Mouse (Mus musculus) heart, postnatal 0 days (tissue): ENCODE measurements at regions not wholly inside any gene's neighbourhood (a gene's known extent, or its start where the extent isn't known, plus 50 kb on each side); places are given as distances from the start of the nearest gene placed in this dataset.

ENCODE experiments used
- ATAC-seq: fragments of 200-750 bp; cut with Nextera tagmentation; 2 replicates; pipeline ENCODE4 v1.8.0; 2017; ENCODE audit warnings: low read depth, moderate number of reproducible peaks, moderate library complexity; ENCODE audit not compliant: insufficient read depth
- DNase-seq: peaks from one replicate; pipeline ENCODE4 v3.0.0-alpha.2; 2016; ENCODE audit warnings: low spot score
- H3K27ac ChIP-seq: fragments of 300-500 bp; sonication (generic); 2 replicates; pipeline ENCODE4 v1.5.1; 2014; ENCODE audit warnings: low read depth, mild to moderate bottlenecking
- H3K27me3 ChIP-seq: fragments of 300-500 bp; sonication (generic); 2 replicates; pipeline ENCODE4 v1.6.1; 2014; ENCODE audit warnings: low read length, mixed read lengths; ENCODE audit not compliant: control insufficient read depth, insufficient read depth
- H3K36me3 ChIP-seq: fragments of 300-500 bp; sonication (generic); replicated peaks from 2 replicates; pipeline ENCODE4 v1.6.1; 2014; ENCODE audit warnings: low read length, mixed read lengths; ENCODE audit not compliant: control insufficient read depth, insufficient read depth
- H3K4me1 ChIP-seq: fragments of 300-500 bp; sonication (generic); 2 replicates; pipeline ENCODE4 v1.6.1; 2014; ENCODE audit warnings: antibody characterized with exemption; ENCODE audit not compliant: control insufficient read depth, insufficient read depth
- H3K4me2 ChIP-seq: fragments of 300-500 bp; sonication (generic); 2 replicates; pipeline ENCODE4 v1.6.1; 2014; ENCODE audit warnings: low read depth, mild to moderate bottlenecking, low read length, moderate library complexity
- H3K4me3 ChIP-seq: fragments of 300-500 bp; sonication (generic); 2 replicates; pipeline ENCODE4 v1.5.1; 2014; ENCODE audit warnings: low read depth, low read length
- H3K9ac ChIP-seq: fragments of 300-500 bp; sonication (generic); replicated peaks from 2 replicates; pipeline ENCODE4 v1.6.1; 2014; ENCODE audit warnings: low read depth, low read length, mixed read lengths
- H3K9me3 ChIP-seq: fragments of 300-500 bp; sonication (generic); replicated peaks from 2 replicates; pipeline ENCODE4 v1.6.1; 2016; ENCODE audit warnings: low read length; ENCODE audit not compliant: control insufficient read depth
- CTCF ChIP-seq: IDR thresholded peaks from 2 replicates; pipeline ENCODE4 v1.5.1; 2016; ENCODE audit warnings: antibody characterized with exemption, control low read depth, low read depth
- EP300 ChIP-seq: IDR thresholded peaks from 2 replicates; pipeline ENCODE4 v1.6.1; 2016; ENCODE audit warnings: antibody characterized with exemption, low read depth
- WGBS: fragments of 180-500 bp; shearing (Covaris S2); extraction: QIAGEN DNeasy Blood & Tissue Kit; methylation state at CpG from one replicate; pipeline ENCODE4 v1.1.7; 2014; 5-methylcytosine and 5-hydroxymethylcytosine counted together

DNA sequence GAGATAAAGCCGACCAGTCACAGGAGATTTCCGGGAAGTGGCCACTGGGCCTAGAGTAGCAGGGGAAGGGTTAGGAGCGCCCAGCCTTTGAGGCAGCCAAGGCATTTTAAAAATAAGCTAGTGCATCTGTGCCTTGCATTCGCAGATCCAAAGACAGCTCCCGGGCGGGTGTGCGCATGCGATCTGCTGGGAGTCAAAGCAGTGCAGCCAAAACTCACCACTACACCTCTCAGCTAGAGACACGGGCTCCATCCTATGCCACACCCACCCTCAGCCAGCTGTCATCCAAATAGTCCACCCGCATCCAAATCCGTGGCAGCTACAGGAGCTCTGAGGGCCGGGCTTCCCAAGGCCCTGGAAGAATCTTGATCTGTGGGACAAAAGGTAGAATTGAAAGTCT is 220.2 kb upstream of the Sulf2 start:
- Histone ChIP-seq H3K27me3 (no peaks in the 10 kb centered on the region), H3K9me3 (no peaks in the 10 kb centered on the region), H3K9ac (no peak overlapping the region), H3K27ac (no peak overlapping the region), H3K36me3 (no peaks in the 10 kb centered on the region), H3K4me1 (no peaks in the 10 kb centered on the region), H3K4me2 (no peak overlapping the region), H3K4me3 (no peak overlapping the region)
- TF ChIP-seq CTCF = no peak
- no peak for TF ChIP-seq EP300
- ATAC-seq (no peak), DNase-seq (no peak)
- WGBS = 82% methylated on average over 12 of the region's 12 CpGs

GRCm38 (mm10) chr2:166370776-166371175 is 215.3 kb upstream of the Sulf2 start:
- WGBS = 84% methylated on average over 6 of the region's 6 CpGs
- Histone ChIP-seq H3K9me3 (no peaks in the 10 kb centered on the region), H3K36me3 (no peaks in the 10 kb centered on the region), H3K9ac (no peak overlapping the region), H3K4me2 (no peak overlapping the region), H3K4me1 (no peaks in the 10 kb centered on the region), H3K27ac (no peak overlapping the region), H3K27me3 (no peaks in the 10 kb centered on the region), H3K4me3 (no peak overlapping the region)
- TF ChIP-seq CTCF (no peak), EP300 (no peak)
- no peak for DNase-seq
- no peak for ATAC-seq

DNA sequence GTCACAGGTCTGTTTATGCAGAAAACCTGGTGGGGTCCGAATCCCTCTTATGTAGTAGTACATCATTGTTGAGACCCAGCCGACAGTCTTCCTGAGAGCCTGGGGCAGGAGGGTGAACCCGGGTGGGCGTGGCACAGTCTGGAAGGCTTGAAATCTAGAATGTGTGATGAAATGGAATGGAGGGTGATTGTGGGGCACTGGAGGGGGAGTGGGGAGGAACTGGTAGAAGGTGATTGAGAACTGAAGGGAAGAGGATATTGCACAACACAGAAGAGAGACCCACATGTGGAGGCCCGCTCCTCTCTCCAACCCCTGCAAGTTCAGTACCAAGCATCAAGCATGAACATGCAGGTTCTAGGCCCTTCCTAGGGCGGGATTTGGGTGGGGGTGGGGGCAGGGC is 206.2 kb upstream of the Sulf2 start:
- DNase-seq = no peak
- Histone ChIP-seq H3K9ac (no peak overlapping the region), H3K27ac (no peak overlapping the region), H3K4me2 (no peak overlapping the region), H3K4me1 (peaks cover 11% of the 10 kb centered on the region), H3K27me3 (no peaks in the 10 kb centered on the region), H3K4me3 (no peak overlapping the region), H3K9me3 (no peaks in the 10 kb centered on the region), H3K36me3 (no peaks in the 10 kb centered on the region)
- no peak for TF ChIP-seq CTCF
- TF ChIP-seq EP300 = no peak
- no peak for ATAC-seq
- 80% methylated on average over 6 of the region's 6 CpGs for WGBS

- no peak for DNase-seq
- H3K27me3 ChIP-seq = no peaks in the 10 kb centered on the region
- ATAC-seq = no peak
- H3K9ac ChIP-seq = no peak overlapping the region
- TF ChIP-seq EP300 (no peak), CTCF (no peak)
- H3K4me3 ChIP-seq = no peak overlapping the region
- peaks cover 11% of the 10 kb centered on the region for H3K4me1 ChIP-seq
- WGBS = 55% methylated on average over 3 of the region's 3 CpGs
- no peaks in the 10 kb centered on the region for H3K9me3 ChIP-seq
- H3K4me2 ChIP-seq = no peak overlapping the region
- no peaks in the 10 kb centered on the region for H3K36me3 ChIP-seq
- no peak overlapping the region for H3K27ac ChIP-seq
Observed at GRCm38 (mm10) chr2:166360786-166361185, 205.3 kb upstream of the Sulf2 start.

DNA sequence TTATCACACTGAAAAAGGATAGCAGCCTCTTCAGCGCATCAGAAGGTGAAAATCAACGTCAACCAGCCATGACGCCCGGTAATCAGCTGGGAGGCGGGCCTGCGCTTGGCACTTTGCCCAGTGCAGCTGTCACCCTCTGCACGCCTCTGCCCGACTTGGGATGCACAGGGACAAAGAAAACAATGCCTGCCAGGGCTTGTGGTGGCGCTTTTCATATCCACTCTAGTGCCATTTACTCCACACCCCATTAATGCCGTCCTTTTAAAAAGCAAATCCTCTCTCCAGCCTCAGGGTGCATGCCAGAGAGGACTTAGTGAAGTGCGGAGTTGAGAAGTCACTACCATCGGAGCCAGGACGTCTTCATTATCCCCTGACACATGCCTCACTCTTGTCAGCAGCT is 204.5 kb upstream of the Sulf2 start:
- Histone ChIP-seq H3K4me2 (no peak overlapping the region), H3K9me3 (no peaks in the 10 kb centered on the region), H3K9ac (no peak overlapping the region), H3K27ac (peak overlapping the region; percentile 16; the same call in 1 of the 2 replicates), H3K4me3 (no peak overlapping the region), H3K27me3 (no peaks in the 10 kb centered on the region), H3K36me3 (no peaks in the 10 kb centered on the region), H3K4me1 (peaks cover 11% of the 10 kb centered on the region)
- TF ChIP-seq CTCF = no peak
- no peak for TF ChIP-seq EP300
- 16% methylated on average over 13 of the region's 13 CpGs for WGBS
- peak; percentile 67 for ATAC-seq
- peak; percentile 39 for DNase-seq

DNA sequence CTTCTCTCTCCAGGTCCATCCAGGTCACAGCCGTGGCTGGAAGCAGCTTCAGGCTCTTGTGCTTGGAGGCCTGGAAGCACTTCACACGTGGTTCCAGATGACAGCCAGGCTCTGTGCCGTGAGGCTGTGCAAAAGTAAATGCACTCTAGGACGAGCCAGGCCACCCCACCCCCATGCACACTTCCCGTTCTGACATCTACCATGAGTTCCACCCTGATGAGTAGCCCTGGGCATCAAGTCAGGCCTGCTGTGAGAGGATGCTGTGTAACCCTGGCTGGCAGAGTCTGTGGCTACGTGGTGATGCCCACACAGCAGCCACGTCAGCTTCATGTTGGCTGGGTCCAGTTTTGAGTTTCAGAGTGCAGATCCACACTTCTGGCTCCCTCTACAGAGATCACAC is 202.4 kb upstream of the Sulf2 start:
- Histone ChIP-seq H3K27ac (no peak overlapping the region), H3K4me3 (no peak overlapping the region), H3K36me3 (no peaks in the 10 kb centered on the region), H3K4me2 (no peak overlapping the region), H3K4me1 (peaks cover 19% of the 10 kb centered on the region), H3K9me3 (no peaks in the 10 kb centered on the region), H3K9ac (no peak overlapping the region), H3K27me3 (no peaks in the 10 kb centered on the region)
- DNase-seq (peak; percentile 56), ATAC-seq (peak; percentile 67)
- TF ChIP-seq CTCF = no peak
- no peak for TF ChIP-seq EP300
- 34% methylated on average over 7 of the region's 7 CpGs for WGBS
